Mouse (Mus musculus): ENCODE data around the gene Cys1. TPM values are rescaled to one million over a fixed set of nuclear protein-coding genes. Genes with fewer than 3 reads are reported as not detected.

Cys1 gene
- polyA plus RNA-seq, 1 experiment from 2014 or later, result 6.5 TPM

Other genes with a start within 250 kb of the Cys1 start
- gene Taf1b, start 183.5 kb downstream of the Cys1 start, polyA plus RNA-seq (2015; fragmentation: Nextera tagmentation; extraction: Ambion mirVana), result 25.3 and 25.8 TPM in 2 replicates
- 33.1 and 37.8 TPM in 2 replicates for gene Grhl1, start 109.5 kb downstream of the Cys1 start, polyA plus RNA-seq (2015; fragmentation: Nextera tagmentation; extraction: Ambion mirVana)
- gene Klf11, start 30.5 kb downstream of the Cys1 start, polyA plus RNA-seq (2015; fragmentation: Nextera tagmentation; extraction: Ambion mirVana), result 13.0 and 13.1 TPM in 2 replicates
- 142 and 158 TPM in 2 replicates for gene Rrm2, start 26.4 kb upstream of the Cys1 start, polyA plus RNA-seq (2015; fragmentation: Nextera tagmentation; extraction: Ambion mirVana)
- 64.8 and 69.0 TPM in 2 replicates for gene Mboat2, start 149.1 kb upstream of the Cys1 start, polyA plus RNA-seq (2015; fragmentation: Nextera tagmentation; extraction: Ambion mirVana)

All from embryonic facial prominence, embryonic 15.5 days (tissue).